Mouse (Mus musculus) intestine, embryonic 16.5 days (tissue): ENCODE results near the gene Gfra1. TPM values are rescaled to one million over a fixed set of nuclear protein-coding genes. Genes with fewer than 3 reads are reported as not detected.
A peak's percentile ranks its signal among the peaks of the same experiment; 100 is the strongest.

Experiments used
- ATAC-seq: fragments of 200-750 bp; cut with Nextera tagmentation; 2 replicates; pipeline ENCODE4 v1.8.0; 2017; ENCODE audit warnings: moderate TSS enrichment, moderate library complexity
- H3K27ac ChIP-seq: fragments of 300-500 bp; sonication (generic); 2 replicates; pipeline ENCODE4 v1.5.1; 2014; ENCODE audit warnings: mild to moderate bottlenecking, low read length
- H3K27me3 ChIP-seq: fragments of 300-500 bp; sonication (generic); replicated peaks from 2 replicates; pipeline ENCODE4 v1.6.1; 2014; ENCODE audit warnings: low read length, control low read depth, mixed read lengths; ENCODE audit not compliant: control insufficient read depth, insufficient read depth
- H3K36me3 ChIP-seq: fragments of 300-500 bp; sonication (generic); 2 replicates; pipeline ENCODE4 v1.6.1; 2014; ENCODE audit warnings: low read length, control low read depth; ENCODE audit not compliant: control insufficient read depth, insufficient read depth
- H3K4me1 ChIP-seq: fragments of 300-500 bp; sonication (generic); 2 replicates; pipeline ENCODE4 v1.6.1; 2014; ENCODE audit warnings: low read length, control low read depth, mixed read lengths; ENCODE audit not compliant: control insufficient read depth, insufficient read depth
- H3K4me2 ChIP-seq: fragments of 300-500 bp; sonication (generic); 2 replicates; pipeline ENCODE4 v1.6.1; 2014; ENCODE audit warnings: low read depth, low read length, control low read depth
- H3K4me3 ChIP-seq: fragments of 300-500 bp; sonication (generic); 2 replicates; pipeline ENCODE4 v1.5.1; 2014; ENCODE audit warnings: mild to moderate bottlenecking, low read length
- H3K9ac ChIP-seq: fragments of 300-500 bp; sonication (generic); 2 replicates; pipeline ENCODE4 v1.6.1; 2014; ENCODE audit warnings: low read depth, low read length
- H3K9me3 ChIP-seq: fragments of 300-500 bp; sonication (generic); 2 replicates; pipeline ENCODE4 v1.6.1; 2016; ENCODE audit warnings: low read length, control low read depth; ENCODE audit not compliant: control insufficient read depth
- WGBS: fragments of 180-500 bp; shearing (Covaris S2); extraction: QIAGEN DNeasy Blood & Tissue Kit; methylation state at CpG from one replicate; pipeline ENCODE4 v1.1.7; 2014; 5-methylcytosine and 5-hydroxymethylcytosine counted together
- polyA plus RNA-seq: library from polyadenylated mRNA; unstranded; fragments of >200 nt; fragmentation: Nextera tagmentation; extraction: Ambion mirVana; gene quantifications from 2 replicates; pipeline ENCODE4 v1.2.1, GENCODE M21; 2015

Gene Gfra1
- polyA plus RNA-seq, 1 experiment from 2014 or later: 13.3 TPM

- Histone ChIP-seq H3K36me3 (no peaks in the 10 kb centered on the region), H3K4me3 (no peak overlapping the region), H3K27ac (no peak overlapping the region), H3K27me3 (no peaks in the 10 kb centered on the region), H3K9ac (no peak overlapping the region), H3K4me1 (no peaks in the 10 kb centered on the region), H3K9me3 (no peaks in the 10 kb centered on the region), H3K4me2 (no peak overlapping the region)
- 86% methylated on average over 8 of the region's 8 CpGs for WGBS
- ATAC-seq: no peak
Measured at GRCm38 (mm10) chr19:58389466-58389865, 66.2 kb downstream of the Gfra1 start.

- no peaks in the 10 kb centered on the region for H3K9me3 ChIP-seq
- no peaks in the 10 kb centered on the region for H3K4me1 ChIP-seq
- no peak overlapping the region for H3K4me3 ChIP-seq
- H3K4me2 ChIP-seq: no peak overlapping the region
- ATAC-seq: no peak
- no peaks in the 10 kb centered on the region for H3K36me3 ChIP-seq
- no peak overlapping the region for H3K27ac ChIP-seq
- H3K27me3 ChIP-seq: no peaks in the 10 kb centered on the region
- H3K9ac ChIP-seq: no peak overlapping the region
- 87% methylated on average over 18 of the region's 18 CpGs for WGBS
Measured at GRCm38 (mm10) chr19:58388851-58389447, 66.8 kb downstream of the Gfra1 start.

- Histone ChIP-seq H3K27me3 (no peaks in the 10 kb centered on the region), H3K4me2 (no peak overlapping the region), H3K4me3 (no peak overlapping the region), H3K9me3 (no peaks in the 10 kb centered on the region), H3K9ac (no peak overlapping the region), H3K4me1 (no peaks in the 10 kb centered on the region), H3K36me3 (no peaks in the 10 kb centered on the region), H3K27ac (no peak overlapping the region)
- ATAC-seq: no peak
- WGBS: 67% methylated on average over 3 of the region's 3 CpGs
Measured at GRCm38 (mm10) chr19:58383273-58383672, 72.4 kb downstream of the Gfra1 start.

- ATAC-seq: no peak
- Histone ChIP-seq H3K4me2 (no peak overlapping the region), H3K4me1 (no peaks in the 10 kb centered on the region), H3K4me3 (no peak overlapping the region), H3K9ac (no peak overlapping the region), H3K36me3 (no peaks in the 10 kb centered on the region), H3K9me3 (no peaks in the 10 kb centered on the region), H3K27ac (no peak overlapping the region), H3K27me3 (no peaks in the 10 kb centered on the region)
- WGBS: 98% methylated on average over 7 of the region's 7 CpGs
Measured at GRCm38 (mm10) chr19:58382535-58382934, 73.2 kb downstream of the Gfra1 start.

GRCm38 (mm10) chr19:58377969-58378368 is 77.7 kb downstream of the Gfra1 start:
- Histone ChIP-seq H3K27ac (no peak overlapping the region), H3K9ac (no peak overlapping the region), H3K4me1 (no peaks in the 10 kb centered on the region; the same call in 1 of the 2 replicates), H3K4me3 (no peak overlapping the region), H3K36me3 (no peaks in the 10 kb centered on the region), H3K9me3 (no peaks in the 10 kb centered on the region), H3K27me3 (no peaks in the 10 kb centered on the region), H3K4me2 (no peak overlapping the region)
- 38% methylated on average over 8 of the region's 8 CpGs for WGBS
- ATAC-seq: peak; percentile 53; the same call in 1 of the 2 replicates

GRCm38 (mm10) chr19:58376675-58377102 is 79.0 kb downstream of the Gfra1 start:
- H3K4me2 ChIP-seq: no peak overlapping the region
- no peak overlapping the region for H3K9ac ChIP-seq
- H3K36me3 ChIP-seq: no peaks in the 10 kb centered on the region
- no peaks in the 10 kb centered on the region; the same call in 1 of the 2 replicates for H3K4me1 ChIP-seq
- peak; percentile 58; the same call in 1 of the 2 replicates for ATAC-seq
- WGBS: 51% methylated on average over 8 of the region's 8 CpGs
- H3K27ac ChIP-seq: no peak overlapping the region
- no peaks in the 10 kb centered on the region for H3K27me3 ChIP-seq
- H3K9me3 ChIP-seq: no peaks in the 10 kb centered on the region
- H3K4me3 ChIP-seq: no peak overlapping the region

- Histone ChIP-seq H3K27ac (no peak overlapping the region), H3K36me3 (no peaks in the 10 kb centered on the region), H3K9me3 (no peaks in the 10 kb centered on the region), H3K4me3 (no peak overlapping the region), H3K4me2 (no peak overlapping the region), H3K9ac (no peak overlapping the region), H3K4me1 (no peaks in the 10 kb centered on the region; the same call in 1 of the 2 replicates), H3K27me3 (no peaks in the 10 kb centered on the region)
- WGBS: 95% methylated on average over 5 of the region's 5 CpGs
- ATAC-seq: no peak
Measured at GRCm38 (mm10) chr19:58374648-58375047, 81.1 kb downstream of the Gfra1 start.

GRCm38 (mm10) chr19:58374155-58374554 is 81.6 kb downstream of the Gfra1 start:
- H3K4me3 ChIP-seq: no peak overlapping the region
- no peak overlapping the region for H3K4me2 ChIP-seq
- no peaks in the 10 kb centered on the region for H3K27me3 ChIP-seq
- H3K9me3 ChIP-seq: no peaks in the 10 kb centered on the region
- WGBS: 94% methylated on average over 4 of the region's 4 CpGs
- no peak overlapping the region for H3K9ac ChIP-seq
- no peak for ATAC-seq
- no peaks in the 10 kb centered on the region for H3K36me3 ChIP-seq
- H3K27ac ChIP-seq: no peak overlapping the region
- H3K4me1 ChIP-seq: no peaks in the 10 kb centered on the region; the same call in 1 of the 2 replicates

- ATAC-seq: no peak
- Histone ChIP-seq H3K9ac (no peak overlapping the region), H3K27ac (no peak overlapping the region), H3K27me3 (no peaks in the 10 kb centered on the region), H3K4me3 (no peak overlapping the region), H3K9me3 (no peaks in the 10 kb centered on the region), H3K4me1 (no peaks in the 10 kb centered on the region), H3K4me2 (no peak overlapping the region), H3K36me3 (no peaks in the 10 kb centered on the region)
- WGBS: 33% methylated on average over 2 of the region's 2 CpGs
Measured at GRCm38 (mm10) chr19:58368513-58368912, 87.2 kb downstream of the Gfra1 start.

- no peak for ATAC-seq
- Histone ChIP-seq H3K4me2 (no peak overlapping the region), H3K27me3 (no peaks in the 10 kb centered on the region), H3K9me3 (no peaks in the 10 kb centered on the region), H3K27ac (no peak overlapping the region), H3K9ac (no peak overlapping the region), H3K36me3 (no peaks in the 10 kb centered on the region), H3K4me1 (no peaks in the 10 kb centered on the region), H3K4me3 (no peak overlapping the region)
- 76% methylated on average over 9 of the region's 9 CpGs for WGBS
Measured at GRCm38 (mm10) chr19:58364688-58365087, 91.0 kb downstream of the Gfra1 start.
